Mouse (Mus musculus): ENCODE measurements at regions not wholly inside any gene's neighbourhood (a gene's known extent, or its start where the extent isn't known, plus 50 kb on each side); places are given as distances from the start of the nearest gene placed in this dataset.

GRCm38 (mm10) chr16:93453056-93453455 lies 150.8 kb downstream of the Setd4 start:
- no peak for TF ChIP-seq CTCF (IDR thresholded peaks at IDR 0.05; ENCODE audit: control insufficient read depth, insufficient read depth, insufficient replicate concordance, low read depth, low read length)
- TF ChIP-seq POLR2A (IDR thresholded peaks at IDR 0.05; ENCODE audit: control insufficient read depth, low read depth, low read length): no peak
